Mouse (Mus musculus) MEL (cell line): Measurements from ENCODE around the gene Gm20388. TPM values are rescaled to one million over a fixed set of nuclear protein-coding genes. Genes with fewer than 3 reads are reported as not detected.
A peak's percentile ranks its signal among the peaks of the same experiment; 100 is the strongest.

ENCODE experiments used
- DNase-seq: peaks from one replicate; pipeline ENCODE4 v3.0.0; 2011; ENCODE audit warnings: low read depth, low spot score
- H3K27ac ChIP-seq: 2 replicates; pipeline ENCODE4 v1.5.1; 2012; ENCODE audit warnings: low read depth, mild to moderate bottlenecking, control low read depth, low read length, moderate library complexity; ENCODE audit not compliant: control insufficient read depth
- H3K27me3 ChIP-seq, 2 experiments: fragments of 150-350 bp in 1 of 2; sonication (generic) in 1 of 2; 2 replicates each; pipeline ENCODE4 v1.6.1; 2012; ENCODE audit warnings: low read length in 2 of 2, mild to moderate bottlenecking in 2 of 2, improper control_type of control experiment in 1 of 2, moderate library complexity in 1 of 2; ENCODE audit not compliant: insufficient read depth in 2 of 2, control insufficient read depth in 1 of 2
- H3K36me3 ChIP-seq, 2 experiments: 2 replicates each; pipeline ENCODE4 v1.6.1; 2012 to 2014; ENCODE audit warnings: low read length in 2 of 2, improper control_type of control experiment in 1 of 2, inconsistent platforms in 1 of 2, mild to moderate bottlenecking in 1 of 2; ENCODE audit not compliant: insufficient read depth in 2 of 2, control insufficient read depth in 1 of 2
- H3K4me1 ChIP-seq, 2 experiments: fragments of 150-350 bp in 1 of 2; sonication (generic) in 1 of 2; 2 replicates each; pipeline ENCODE4 v1.6.1; 2012; ENCODE audit warnings: low read length in 2 of 2, improper control_type of control experiment in 1 of 2, mild to moderate bottlenecking in 1 of 2; ENCODE audit not compliant: insufficient read depth in 2 of 2, control insufficient read depth in 1 of 2
- H3K4me3 ChIP-seq, 2 experiments: fragments of 150-350 bp in 1 of 2; sonication (generic) in 1 of 2; 2 replicates each; pipeline ENCODE4 v1.5.1; 2012; ENCODE audit warnings: low read depth in 2 of 2, low read length in 2 of 2, mild to moderate bottlenecking in 2 of 2, moderate library complexity in 2 of 2, control low read depth in 1 of 2, improper control_type of control experiment in 1 of 2; ENCODE audit not compliant: control insufficient read depth in 1 of 2, insufficient read depth in 1 of 2
- H3K79me2 ChIP-seq: 2 replicates; pipeline ENCODE4 v1.6.1; 2012; ENCODE audit warnings: mild to moderate bottlenecking, low read length, moderate library complexity; ENCODE audit not compliant: control insufficient read depth, poor library complexity, insufficient read depth
- H3K9ac ChIP-seq: 2 replicates; pipeline ENCODE4 v1.6.1; 2012; ENCODE audit warnings: low read depth, mild to moderate bottlenecking, control low read depth, low read length, moderate library complexity; ENCODE audit not compliant: control insufficient read depth, poor library complexity, severe bottlenecking
- H3K9me3 ChIP-seq: fragments of 150-350 bp; sonication (generic); replicated peaks from 2 replicates; pipeline ENCODE4 v1.6.1; 2012; ENCODE audit warnings: mild to moderate bottlenecking, low read length, improper control_type of control experiment, moderate library complexity; ENCODE audit not compliant: insufficient read depth
- CHD1 ChIP-seq: IDR thresholded peaks from 2 replicates; pipeline ENCODE4 v1.6.1; 2012; ENCODE audit warnings: low read depth, mild to moderate bottlenecking, inconsistent platforms, low read length, improper control_type of control experiment
- CHD2 ChIP-seq: IDR thresholded peaks from 2 replicates; pipeline ENCODE4 v1.6.1; 2011; ENCODE audit warnings: low read length, improper control_type of control experiment
- CTCF ChIP-seq, 3 experiments: IDR thresholded peaks in 2 of 3; conservative IDR thresholded peaks in 1 of 3; 2 replicates each; pipeline ENCODE4 v1.5.1; 2011 to 2012; ENCODE audit warnings: low read length in 3 of 3, low read depth in 2 of 3, mild to moderate bottlenecking in 2 of 3, improper control_type of control experiment in 1 of 3, inconsistent platforms in 1 of 3, mixed read lengths in 1 of 3, moderate library complexity in 1 of 3; ENCODE audit not compliant: control insufficient read depth in 1 of 3, insufficient read depth in 1 of 3, poor library complexity in 1 of 3, severe bottlenecking in 1 of 3
- E2F4 ChIP-seq: IDR thresholded peaks from 2 replicates; pipeline ENCODE4 v1.6.1; 2011; ENCODE audit warnings: low read depth, low read length, improper control_type of control experiment, borderline replicate concordance
- ELF1 ChIP-seq: IDR thresholded peaks from 2 replicates; pipeline ENCODE4 v1.6.1; 2014; ENCODE audit warnings: low read depth, mild to moderate bottlenecking, inconsistent platforms, low read length, improper control_type of control experiment, moderate library complexity
- EP300 ChIP-seq, 2 experiments: IDR thresholded peaks; 2 replicates each; pipeline ENCODE4 v1.6.1; 2011; ENCODE audit warnings: improper control_type of control experiment in 2 of 2, low read length in 2 of 2, low read depth in 1 of 2, mild to moderate bottlenecking in 1 of 2
- ETS1 ChIP-seq: IDR thresholded peaks from 2 replicates; pipeline ENCODE4 v1.6.1; 2012; ENCODE audit warnings: low read depth, mild to moderate bottlenecking, inconsistent platforms, low read length, improper control_type of control experiment, moderate library complexity
- GABPA ChIP-seq: IDR thresholded peaks from 2 replicates; pipeline ENCODE4 v1.6.1; 2012; ENCODE audit warnings: low read depth, mild to moderate bottlenecking, inconsistent platforms, low read length, improper control_type of control experiment, moderate library complexity
- GATA1 ChIP-seq: IDR thresholded peaks from 2 replicates; pipeline ENCODE4 v1.6.1; 2011; ENCODE audit warnings: low read depth, low read length, improper control_type of control experiment
- JUND ChIP-seq: IDR thresholded peaks from 2 replicates; pipeline ENCODE4 v1.6.1; 2011; ENCODE audit warnings: low read depth, mild to moderate bottlenecking, improper control_type of control experiment, low read length
- KAT2A ChIP-seq: conservative IDR thresholded peaks from 2 replicates; pipeline ENCODE4 v1.6.1; 2012; ENCODE audit warnings: low read depth, low read length, improper control_type of control experiment, inconsistent platforms
- MAFK ChIP-seq: IDR thresholded peaks from 2 replicates; pipeline ENCODE4 v1.6.1; 2011; ENCODE audit warnings: low read depth, mild to moderate bottlenecking, low read length, improper control_type of control experiment, borderline replicate concordance
- MAX ChIP-seq: IDR thresholded peaks from 2 replicates; pipeline ENCODE4 v1.6.1; 2011; ENCODE audit warnings: low read length, improper control_type of control experiment
- MEF2A ChIP-seq: IDR thresholded peaks from 2 replicates; pipeline ENCODE4 v1.6.1; 2014; ENCODE audit warnings: low read depth, mild to moderate bottlenecking, inconsistent platforms, low read length, improper control_type of control experiment; ENCODE audit not compliant: poor library complexity, insufficient replicate concordance, severe bottlenecking; ENCODE audit errors: extremely low read depth
- MXI1 ChIP-seq: IDR thresholded peaks from 2 replicates; pipeline ENCODE4 v1.6.1; 2011; ENCODE audit warnings: mild to moderate bottlenecking, low read depth, low read length, improper control_type of control experiment
- MYB ChIP-seq: IDR thresholded peaks from 2 replicates; pipeline ENCODE4 v1.6.1; 2011; ENCODE audit warnings: mild to moderate bottlenecking, low read depth, low read length, improper control_type of control experiment
- NELFE ChIP-seq: IDR thresholded peaks from 2 replicates; pipeline ENCODE4 v1.6.1; 2011; ENCODE audit warnings: low read depth, low read length, improper control_type of control experiment
- NRF1 ChIP-seq: IDR thresholded peaks from 2 replicates; pipeline ENCODE4 v1.6.1; 2014; ENCODE audit warnings: low read depth, mild to moderate bottlenecking, inconsistent platforms, low read length, improper control_type of control experiment, moderate library complexity; ENCODE audit not compliant: poor library complexity, insufficient read depth, severe bottlenecking
- POLR2A ChIP-seq, 2 experiments: IDR thresholded peaks; 2 replicates each; pipeline ENCODE4 v1.6.1; 2011 to 2012; ENCODE audit warnings: low read length in 2 of 2, mild to moderate bottlenecking in 2 of 2, control low read depth in 1 of 2, improper control_type of control experiment in 1 of 2, low read depth in 1 of 2, moderate library complexity in 1 of 2; ENCODE audit not compliant: control insufficient read depth in 1 of 2, insufficient read depth in 1 of 2, poor library complexity in 1 of 2
- POLR2AphosphoS2 ChIP-seq: IDR thresholded peaks from 2 replicates; pipeline ENCODE4 v1.6.1; 2011; ENCODE audit warnings: low read length, improper control_type of control experiment
- POLR2AphosphoS5 ChIP-seq: IDR thresholded peaks from 2 replicates; pipeline ENCODE4 v1.6.1; 2012; ENCODE audit warnings: low read depth, borderline replicate concordance, mild to moderate bottlenecking, inconsistent platforms, low read length, moderate library complexity, mixed read lengths
- RAD21 ChIP-seq: IDR thresholded peaks from 2 replicates; pipeline ENCODE4 v1.6.1; 2011; ENCODE audit warnings: mild to moderate bottlenecking, low read depth, low read length, improper control_type of control experiment
- RCOR1 ChIP-seq: IDR thresholded peaks from 2 replicates; pipeline ENCODE4 v1.6.1; 2012; ENCODE audit warnings: low read depth, mild to moderate bottlenecking, inconsistent platforms, low read length, improper control_type of control experiment
- SMC3 ChIP-seq: IDR thresholded peaks from 2 replicates; pipeline ENCODE4 v1.6.1; 2011; ENCODE audit warnings: low read depth, low read length, improper control_type of control experiment
- TAL1 ChIP-seq: IDR thresholded peaks from 2 replicates; pipeline ENCODE4 v1.6.1; 2012; ENCODE audit warnings: mild to moderate bottlenecking, inconsistent platforms, low read length, moderate library complexity, mixed read lengths
- TBP ChIP-seq: IDR thresholded peaks from 2 replicates; pipeline ENCODE4 v1.8.0; 2011; ENCODE audit warnings: low read depth, low read length, improper control_type of control experiment
- TCF12 ChIP-seq: IDR thresholded peaks from 2 replicates; pipeline ENCODE4 v1.6.1; 2014; ENCODE audit warnings: low read depth, mild to moderate bottlenecking, inconsistent platforms, low read length, improper control_type of control experiment, moderate library complexity
- USF1 ChIP-seq: IDR thresholded peaks from 2 replicates; pipeline ENCODE4 v1.6.1; 2014; ENCODE audit warnings: low read depth, mild to moderate bottlenecking, inconsistent platforms, low read length, improper control_type of control experiment, moderate library complexity
- ZC3H11A ChIP-seq: IDR thresholded peaks from 2 replicates; pipeline ENCODE4 v1.6.1; 2012; ENCODE audit warnings: low read depth, mild to moderate bottlenecking, inconsistent platforms, low read length, improper control_type of control experiment
- ZKSCAN1 ChIP-seq: IDR thresholded peaks from 2 replicates; pipeline ENCODE4 v1.6.1; 2012; ENCODE audit warnings: low read depth, mild to moderate bottlenecking, inconsistent platforms, low read length, improper control_type of control experiment, moderate library complexity
- ZMIZ1 ChIP-seq: IDR thresholded peaks from 2 replicates; pipeline ENCODE4 v1.6.1; 2012; ENCODE audit warnings: low read depth, mild to moderate bottlenecking, inconsistent platforms, low read length, improper control_type of control experiment, moderate library complexity
- ZNF384 ChIP-seq: IDR thresholded peaks from 2 replicates; pipeline ENCODE4 v1.6.1; 2012; ENCODE audit warnings: low read depth, mild to moderate bottlenecking, inconsistent platforms, low read length, improper control_type of control experiment
- polyA plus RNA-seq, 2 experiments: library from polyadenylated mRNA; stranded (reverse) in 1 of 2; unstranded in 1 of 2; fragments of >175 nt in 1 of 2; fragments of >200 nt in 1 of 2; gene quantifications; 2 replicates each; pipeline versions ENCODE4 v1.2.1 to v1.2.4; 2012; ENCODE audit warnings: low replicate concordance in 2 of 2, low read depth in 1 of 2; ENCODE audit not compliant: insufficient read length in 2 of 2, insufficient read depth in 1 of 2, missing spikeins in 1 of 2
- total RNA-seq: library from RNA; depleted of rRNA; stranded (reverse); fragments of 300-350 nt; gene quantifications from 2 replicates; pipeline ENCODE4 v1.2.3, GENCODE M21; 2012

Gm20388 gene
- total and polyA plus RNA-seq, 3 experiments: 11.1 to 17.8 TPM; not detected in 1

- TF ChIP-seq ZC3H11A: peak; percentile 38
- TF ChIP-seq E2F4: no peak
- TF ChIP-seq RCOR1: no peak
- no peak for TF ChIP-seq POLR2AphosphoS5
- no peak for TF ChIP-seq KAT2A
- TF ChIP-seq ELF1: no peak; the same call in 1 of the 2 replicates
- TF ChIP-seq JUND: no peak
- TF ChIP-seq GATA1: no peak
- TF ChIP-seq MAFK: no peak
- no peak for TF ChIP-seq MEF2A
- peak; percentile 47 for TF ChIP-seq SMC3
- peak in 1 of 2 experiments; percentile 30; a peak in 1 of 4 replicates for TF ChIP-seq POLR2A (IDR thresholded peaks at IDR 0.05; ENCODE audit: control insufficient read depth in 1 of 2, insufficient read depth in 1 of 2, low read depth in 1 of 2, low read length in 2 of 2, poor library complexity in 1 of 2)
- no peak for TF ChIP-seq MYB
- TF ChIP-seq TCF12: no peak
- TF ChIP-seq CTCF (IDR thresholded peaks at IDR 0.05 in 2 of 3, conservative IDR thresholded peaks at IDR 0.05 in 1 of 3; ENCODE audit: control insufficient read depth in 1 of 3, insufficient read depth in 1 of 3, low read depth in 2 of 3, low read length in 3 of 3, poor library complexity in 1 of 3, severe bottlenecking in 1 of 3): peak; percentile 65 to 83 (median 68)
- no peak for TF ChIP-seq ZKSCAN1
- TF ChIP-seq ZMIZ1: no peak
Measured at GRCm38 (mm10) chr8:123823111-123823510, 3912.5 kb downstream of the Gm20388 start (continued).

GRCm38 (mm10) chr8:123823532-123824123 lies 3913.0 kb downstream of the Gm20388 start:
- Histone ChIP-seq H3K4me3 (peak overlapping the region; percentile 9 to 11; a peak in 3 of 4 replicates), H3K36me3 (peaks cover 15 to 55% of the 10 kb centered on the region in 2 experiments), H3K27me3 (no peaks in the 10 kb centered on the region), H3K27ac (peak overlapping the region; percentile 99), H3K9me3 (no peaks in the 10 kb centered on the region), H3K79me2 (peaks cover 13% of the 10 kb centered on the region; the same call in 1 of the 2 replicates), H3K4me1 (peaks cover 32 to 49% of the 10 kb centered on the region in 2 experiments), H3K9ac (peak overlapping the region; percentile 37)
- peak; percentile 93 for DNase-seq
- TF ChIP-seq EP300 (IDR thresholded peaks at IDR 0.05; ENCODE audit: low read depth in 1 of 2, low read length in 2 of 2) (peak; percentile 98 to 99), ZC3H11A (no peak), POLR2AphosphoS2 (peak; percentile 82), RAD21 (no peak), KAT2A (peak; percentile 63; the same call in 1 of the 2 replicates), MAX (peak; percentile 99), MXI1 (peak; percentile 99), JUND (peak; percentile 86), NELFE (peak; percentile 43), E2F4 (peak; percentile 68), GATA1 (peak; percentile 98), ZMIZ1 (no peak), CHD1 (no peak), TBP (no peak), MAFK (peak; percentile 87), SMC3 (no peak; the same call in 1 of the 2 replicates), TAL1 (peak; percentile 74), USF1 (peak; percentile 28; the same call in 1 of the 2 replicates), CHD2 (peak; percentile 17; the same call in 1 of the 2 replicates), GABPA (no peak), RCOR1 (peak; percentile 99), MEF2A (peak; percentile 70; the same call in 1 of the 2 replicates), NRF1 (no peak), POLR2A (IDR thresholded peaks at IDR 0.05; ENCODE audit: control insufficient read depth in 1 of 2, insufficient read depth in 1 of 2, low read depth in 1 of 2, low read length in 2 of 2, poor library complexity in 1 of 2) (no peak; a peak in 1 of 4 replicates), ETS1 (peak; percentile 95), ZNF384 (peak; percentile 44; the same call in 1 of the 2 replicates), ZKSCAN1 (no peak)
